Mouse (Mus musculus): ENCODE data around the gene Pofut1.

The Pofut1 gene

DNA sequence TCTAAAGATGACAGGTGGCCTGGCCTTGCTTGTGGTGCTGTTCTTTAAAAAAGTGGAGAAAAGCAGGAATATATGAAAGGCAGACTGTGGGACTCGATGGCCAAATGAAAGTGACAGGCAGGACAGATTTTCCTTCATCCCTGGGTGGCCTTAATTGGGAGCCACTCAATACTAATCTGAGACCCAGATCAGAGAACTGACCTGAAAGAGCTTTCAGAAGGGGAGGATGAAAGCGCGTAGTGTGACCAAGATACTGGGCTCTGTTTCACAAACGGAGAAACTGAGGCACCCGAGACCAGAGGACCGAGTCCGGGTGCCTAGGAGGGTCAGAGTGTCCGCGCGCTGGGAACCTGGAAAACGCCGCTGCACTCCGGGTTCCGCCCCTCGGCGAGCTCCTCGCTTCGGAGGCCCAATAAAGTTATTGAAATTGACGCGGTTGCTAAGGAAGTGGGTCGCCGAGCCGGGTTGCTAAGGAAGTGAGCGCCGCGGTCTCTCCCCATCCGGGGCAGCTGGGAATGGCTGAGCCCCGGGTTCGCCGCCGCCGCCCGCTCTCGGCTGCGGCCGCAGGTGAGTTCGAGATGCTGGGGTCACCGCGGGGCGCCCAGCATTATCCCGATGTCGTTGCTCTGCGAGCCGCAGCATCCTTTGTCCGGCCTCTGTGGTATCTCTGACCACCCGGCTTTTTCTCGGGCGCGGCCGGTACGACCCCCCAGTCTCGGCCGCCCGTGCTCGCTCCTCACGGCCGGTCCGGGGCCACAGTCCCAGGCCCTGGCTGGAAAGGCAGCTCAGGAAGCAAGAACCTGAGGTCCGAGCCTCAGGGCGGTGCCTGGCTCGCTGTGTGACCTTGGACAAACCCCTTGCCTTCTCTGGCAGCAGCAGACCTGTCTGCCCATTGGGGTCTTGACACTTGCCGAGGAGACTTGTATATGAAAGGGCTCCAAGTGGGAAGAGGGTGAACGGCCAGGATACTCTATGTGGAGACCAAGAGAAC is 49.9 kb downstream of the Pofut1 start, which contains the start of gene Kif3b:
Gene Kif3b (plus strand): TSS at position 476 of the 991 bp plus-strand sequence.
- peak; percentile 98 for ATAC-seq (ENCODE audit: low TSS enrichment)

- no peak for ATAC-seq (ENCODE audit: low TSS enrichment)
Measured at GRCm38 (mm10) chr2:153292305-153292861, 51.0 kb downstream of the Pofut1 start.

- no peak for ATAC-seq (ENCODE audit: low TSS enrichment)
Measured at GRCm38 (mm10) chr2:153295196-153295595, 53.9 kb downstream of the Pofut1 start.

DNA sequence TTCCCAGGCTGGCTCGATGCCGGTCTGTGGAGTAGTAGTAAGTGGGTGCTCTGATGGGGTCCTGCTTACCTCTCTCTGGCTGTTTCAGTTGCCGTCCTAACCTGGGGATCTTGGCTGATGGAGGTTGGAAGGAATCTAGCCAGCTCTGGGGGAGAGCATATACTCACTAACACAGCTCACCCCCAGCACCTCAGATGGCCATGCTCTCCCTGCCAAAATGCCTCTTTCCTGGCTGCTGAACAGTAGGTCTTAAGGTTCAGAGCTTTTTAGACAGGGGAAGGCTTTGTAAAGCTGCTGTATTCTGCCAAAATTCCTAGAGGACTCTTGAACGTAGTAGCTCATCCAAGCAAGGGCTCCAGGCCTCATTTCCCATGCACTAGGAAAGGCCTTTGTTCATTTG is 56.4 kb downstream of the Pofut1 start:
- no peak for ATAC-seq (ENCODE audit: low TSS enrichment)

DNA sequence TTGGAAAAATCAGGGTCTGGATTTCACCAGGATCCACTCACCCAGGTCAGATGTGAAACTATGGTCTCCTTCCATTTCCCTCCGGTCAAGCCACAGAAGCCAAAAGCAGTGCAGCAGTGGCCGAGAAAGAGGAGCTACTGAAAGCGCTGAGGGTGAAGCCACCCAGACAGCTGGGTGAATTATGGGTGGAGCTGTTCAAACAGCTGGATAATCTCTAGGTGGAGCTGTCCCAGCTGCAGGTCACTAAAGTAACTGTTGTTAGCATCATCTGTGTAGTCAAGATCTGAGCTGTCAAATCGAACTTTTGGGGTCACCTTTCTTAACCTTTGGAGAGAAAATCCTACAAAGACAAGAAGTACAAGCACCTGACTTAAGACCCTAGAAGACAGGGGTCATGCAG is 57.1 kb downstream of the Pofut1 start:
- no peak for ATAC-seq (ENCODE audit: low TSS enrichment)

GRCm38 (mm10) chr2:153298863-153299262 is 57.5 kb downstream of the Pofut1 start:
- peak; percentile 45; the same call in 1 of the 2 replicates for ATAC-seq (ENCODE audit: low TSS enrichment)

DNA sequence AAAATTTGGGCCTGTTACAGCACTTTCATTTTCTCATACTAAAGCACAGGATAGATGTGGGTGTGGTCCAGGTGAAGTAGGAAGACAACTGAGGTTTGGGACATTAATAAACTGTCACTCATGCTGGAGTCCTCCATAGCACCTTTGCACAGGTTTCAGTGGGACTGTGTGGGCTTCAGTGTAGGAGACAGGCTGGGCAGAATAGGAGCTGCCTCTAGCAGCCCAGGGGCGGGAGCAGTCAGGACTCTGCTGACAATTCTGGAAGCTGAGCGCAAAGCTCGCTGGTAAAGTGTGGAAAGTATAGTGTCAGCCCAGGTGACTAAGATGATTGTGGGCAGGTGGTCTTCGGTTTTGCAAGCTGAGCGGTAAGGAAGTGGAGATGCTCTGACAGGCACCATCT is 59.8 kb downstream of the Pofut1 start:
- ATAC-seq (ENCODE audit: low TSS enrichment) = 0 out of 2 replicates have a peak, but pooled peaks have one; percentile 56

DNA sequence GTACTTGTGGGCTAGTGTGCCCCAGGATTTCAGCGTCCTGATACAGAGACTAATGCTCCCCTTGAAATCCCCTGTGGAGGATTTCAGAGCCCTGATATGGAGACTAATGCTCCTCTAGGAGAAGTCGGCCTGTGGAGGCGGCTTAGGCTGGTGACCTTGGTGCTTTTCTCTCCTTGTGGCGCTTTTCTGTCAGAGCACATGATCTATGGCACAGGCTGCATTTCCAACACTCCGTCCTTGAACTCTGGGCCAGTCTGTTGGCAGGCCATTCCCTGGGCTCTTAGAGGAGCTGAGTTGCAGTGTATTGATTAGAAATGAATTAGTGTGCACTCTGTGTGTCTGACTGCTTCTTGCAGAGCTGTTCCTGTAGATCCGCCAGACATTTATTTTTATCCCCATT is 63.9 kb downstream of the Pofut1 start:
- ATAC-seq (ENCODE audit: low TSS enrichment) = no peak

DNA sequence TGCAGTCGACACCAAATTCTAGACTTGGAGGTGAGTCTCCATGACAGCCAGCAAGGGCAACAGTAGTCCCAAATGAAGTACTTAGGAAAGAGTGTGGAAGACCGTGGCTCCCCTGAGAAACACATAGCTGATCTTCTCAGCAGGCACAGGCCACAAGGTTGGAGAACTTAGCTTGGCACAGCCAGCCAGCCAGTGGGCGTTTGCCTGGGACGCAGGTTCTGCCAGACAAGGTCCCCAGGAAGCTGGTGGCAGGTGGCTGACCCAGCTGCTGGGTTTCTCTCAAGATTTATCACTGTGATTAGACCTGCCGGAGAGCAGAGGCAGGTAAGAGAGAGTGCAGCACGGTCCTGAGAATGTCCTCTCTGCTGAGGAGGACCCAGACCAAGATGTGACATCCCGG is 67.3 kb downstream of the Pofut1 start:
- no peak for ATAC-seq (ENCODE audit: low TSS enrichment)

DNA sequence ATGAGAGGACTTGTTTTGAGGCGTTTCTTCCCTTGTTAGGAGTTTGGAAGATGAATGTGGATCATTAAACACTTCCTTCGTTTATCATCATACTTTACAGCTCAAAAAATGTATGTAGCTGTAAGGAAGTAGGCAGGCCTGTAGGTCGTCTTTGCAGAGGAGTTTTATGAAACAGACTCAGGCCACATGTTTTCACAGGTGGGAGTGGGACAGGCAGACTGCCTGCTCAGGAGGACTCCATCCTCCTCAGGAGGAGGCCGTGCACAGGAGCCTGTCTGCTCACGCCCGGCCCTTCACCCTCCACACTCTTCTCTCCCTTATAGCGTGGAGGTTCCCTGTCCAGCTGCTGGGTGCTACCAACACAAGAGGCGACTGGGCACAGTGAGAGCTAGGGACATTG is 67.8 kb downstream of the Pofut1 start:
- ATAC-seq (ENCODE audit: low TSS enrichment) = peak; percentile 86

- ATAC-seq (ENCODE audit: low TSS enrichment) = no peak
Measured at GRCm38 (mm10) chr2:153310228-153310627, 68.9 kb downstream of the Pofut1 start.

- no peak for ATAC-seq (ENCODE audit: low TSS enrichment)
Measured at GRCm38 (mm10) chr2:153312884-153313283, 71.6 kb downstream of the Pofut1 start.

DNA sequence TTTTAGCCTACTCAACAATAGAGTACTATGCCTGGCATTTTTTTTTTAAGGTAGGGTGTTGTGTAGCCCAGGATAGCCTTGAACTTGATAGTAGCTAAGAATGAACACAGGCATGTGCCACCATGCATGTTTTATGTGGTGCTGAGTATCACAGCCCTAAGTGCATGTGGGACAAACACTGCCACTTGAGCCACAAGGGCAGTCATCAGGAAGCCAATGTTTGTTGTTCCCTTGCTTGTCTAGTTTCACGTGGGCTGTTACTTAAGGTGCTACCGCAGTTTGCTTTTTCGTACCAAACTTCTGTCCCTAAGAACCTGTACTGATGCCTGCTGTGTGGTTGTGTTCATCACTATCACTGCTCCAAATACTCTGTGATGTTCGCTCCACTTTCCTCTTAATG is 77.1 kb downstream of the Pofut1 start:
- no peak for ATAC-seq (ENCODE audit: low TSS enrichment)

GRCm38 (mm10) chr2:153319036-153319643 is 77.8 kb downstream of the Pofut1 start:
- no peak for ATAC-seq (ENCODE audit: low TSS enrichment)

Measured in frontal cortex, adult (tissue).